Mouse (Mus musculus): ENCODE measurements around the gene Lipt1.

Lipt1 gene

GRCm38 (mm10) chr1:37871704-37872103 lies at the start of gene Lipt1:
Gene Lipt1, plus strand, starts transcription at chr1:37871738.
- no peak for DNase-seq (ENCODE audit: extremely low spot score, low read depth, low spot score)

- no peak for DNase-seq (ENCODE audit: extremely low spot score, low read depth, low spot score)
Measured at GRCm38 (mm10) chr1:37831681-37832080, 39.9 kb upstream of the Lipt1 start.

- no peak for DNase-seq (ENCODE audit: extremely low spot score, low read depth, low spot score)
Measured at GRCm38 (mm10) chr1:37846878-37847277, 24.7 kb upstream of the Lipt1 start.

GRCm38 (mm10) chr1:37850696-37851095 lies 20.8 kb upstream of the Lipt1 start:
- no peak for DNase-seq (ENCODE audit: extremely low spot score, low read depth, low spot score)

- DNase-seq (ENCODE audit: extremely low spot score, low read depth, low spot score) = peak; percentile 80
Measured at GRCm38 (mm10) chr1:37864511-37865400, 6.8 kb upstream of the Lipt1 start.

GRCm38 (mm10) chr1:37865401-37866215 lies 5.9 kb upstream of the Lipt1 start:
- peak; percentile 1 for DNase-seq (ENCODE audit: extremely low spot score, low read depth, low spot score)

GRCm38 (mm10) chr1:37866286-37866685 lies 5.3 kb upstream of the Lipt1 start, which contains the start of gene Tsga10:
Gene Tsga10, minus strand, starts transcription at chr1:37866429.
- DNase-seq (ENCODE audit: extremely low spot score, low read depth, low spot score) = no peak

GRCm38 (mm10) chr1:37867056-37867455 lies 4.5 kb upstream of the Lipt1 start:
- no peak for DNase-seq (ENCODE audit: extremely low spot score, low read depth, low spot score)

GRCm38 (mm10) chr1:37867684-37868322 lies 3.7 kb upstream of the Lipt1 start:
- no peak for DNase-seq (ENCODE audit: extremely low spot score, low read depth, low spot score)

- no peak for DNase-seq (ENCODE audit: extremely low spot score, low read depth, low spot score)
Measured at GRCm38 (mm10) chr1:37868640-37869039, 2.9 kb upstream of the Lipt1 start.

- DNase-seq (ENCODE audit: extremely low spot score, low read depth, low spot score) = no peak
Measured at GRCm38 (mm10) chr1:37869362-37869761, 2.2 kb upstream of the Lipt1 start.

- no peak for DNase-seq (ENCODE audit: extremely low spot score, low read depth, low spot score)
Measured at GRCm38 (mm10) chr1:37872131-37873067, 861 bp downstream of the Lipt1 start.

- no peak for DNase-seq (ENCODE audit: extremely low spot score, low read depth, low spot score)
Measured at GRCm38 (mm10) chr1:37873157-37873556, 1.6 kb downstream of the Lipt1 start.

GRCm38 (mm10) chr1:37877736-37878460 lies 6.4 kb downstream of the Lipt1 start:
- DNase-seq (ENCODE audit: extremely low spot score, low read depth, low spot score) = no peak

- no peak for DNase-seq (ENCODE audit: extremely low spot score, low read depth, low spot score)
Measured at GRCm38 (mm10) chr1:37883411-37883810, 11.9 kb downstream of the Lipt1 start.

- DNase-seq (ENCODE audit: extremely low spot score, low read depth, low spot score) = no peak
Measured at GRCm38 (mm10) chr1:37884451-37884850, 12.9 kb downstream of the Lipt1 start.

GRCm38 (mm10) chr1:37889206-37889605 lies 17.7 kb downstream of the Lipt1 start:
- no peak for DNase-seq (ENCODE audit: extremely low spot score, low read depth, low spot score)

- peak; percentile 89 for DNase-seq (ENCODE audit: extremely low spot score, low read depth, low spot score)
Measured at GRCm38 (mm10) chr1:37890025-37890652, 18.6 kb downstream of the Lipt1 start, which contains the start of the genes Mitd1 and Mrpl30. Gene Mitd1, minus strand, starts transcription at chr1:37890411. Gene Mrpl30, plus strand, starts transcription at chr1:37890477.

GRCm38 (mm10) chr1:37891400-37891799 lies 19.9 kb downstream of the Lipt1 start:
- no peak for DNase-seq (ENCODE audit: extremely low spot score, low read depth, low spot score)

Data from hindlimb bud, embryonic 11.5 days (tissue).